Comparison of ENCODE assay signal across 9 mouse cellular contexts in genomic region chr1:55383114-55383773, GRCm38 (mm10). TPM values are rescaled to one million over a fixed set of nuclear protein-coding genes. Genes with fewer than 3 reads are reported as not detected.
DNase-seq lines count a peak whose midpoint lies in the region; ATAC-seq and TF ChIP-seq lines count a peak whose summit lies in the region.
"Had no signal": no experiment of that assay in that cellular context is flagged by ENCODE, and none has a peak within 500 bp of the region (broad histone marks: within the 10 kb centered on the region; RNA-seq: fewer than 3 reads in every experiment).

No protein-coding gene starts in this region.

- H3K9ac ChIP-seq in forebrain, embryonic 11.5 days (ENCODE audit: low read length), result no peak overlapping the region
- H3K9ac ChIP-seq: heart, embryonic 15.5 days had no signal

- DNase-seq in ES-CJ7 (ENCODE audit: low read depth, low spot score), result peak; percentile 94
- DNase-seq in brain, embryonic 14.5 days (ENCODE audit: low read depth), result peak; percentile 93
- peak; percentile 91 for DNase-seq in forebrain, embryonic 11.5 days (ENCODE audit: low spot score)
- peak; percentile 27 for DNase-seq in heart, postnatal 25 days (ENCODE audit: low spot score)
- peak; percentile 90 to 91 for DNase-seq in kidney, postnatal 4 days
- DNase-seq in lung, postnatal 10 days, result peak; percentile 89
- DNase-seq in ovary, postnatal 10 days (ENCODE audit: low spot score), result peak; percentile 54
- peak; percentile 79 to 82 for DNase-seq in thymus, postnatal 36 days

- H3K9me3 ChIP-seq in forebrain, embryonic 11.5 days (ENCODE audit: control insufficient read depth, low read length), result no peaks in the 10 kb centered on the region
- H3K9me3 ChIP-seq: heart, embryonic 15.5 days had no signal

- no peaks in the 10 kb centered on the region for H3K36me3 ChIP-seq in forebrain, embryonic 11.5 days (ENCODE audit: control insufficient read depth, insufficient read depth, low read length)
- H3K36me3 ChIP-seq: heart, embryonic 15.5 days had no signal

- no peaks in the 10 kb centered on the region for H3K27me3 ChIP-seq in forebrain, embryonic 11.5 days (ENCODE audit: control insufficient read depth, insufficient read depth, low read length)
- H3K27me3 ChIP-seq: heart, embryonic 15.5 days had no signal

- H3K4me3 ChIP-seq in forebrain, embryonic 11.5 days (ENCODE audit: low read depth, low read length), result no peak overlapping the region
- H3K4me3 ChIP-seq: heart, embryonic 15.5 days had no signal

- peak; percentile 97 for TF ChIP-seq CTCF in brain, embryonic 14.5 days (IDR thresholded peaks at IDR 0.05; ENCODE audit: borderline replicate concordance, extremely low read depth, insufficient read depth, insufficient read length)

- ATAC-seq in forebrain, embryonic 11.5 days (replicated peaks; ENCODE audit: low FRiP score), result peak; percentile 86

- no peaks in the 10 kb centered on the region for H3K4me1 ChIP-seq in forebrain, embryonic 11.5 days (replicated peaks; ENCODE audit: control insufficient read depth, insufficient read depth, low read length)
- H3K4me1 ChIP-seq: heart, embryonic 15.5 days had no signal

- no peak for TF ChIP-seq POLR2A in brain, embryonic 14.5 days (IDR thresholded peaks at IDR 0.05; ENCODE audit: borderline replicate concordance, extremely low read depth, insufficient read depth, insufficient read length, poor library complexity, severe bottlenecking)

- H3K4me2 ChIP-seq in forebrain, embryonic 11.5 days (ENCODE audit: low read depth, low read length, severe bottlenecking), result no peak overlapping the region
- H3K4me2 ChIP-seq: heart, embryonic 15.5 days had no signal

- H3K27ac ChIP-seq in forebrain, embryonic 11.5 days (ENCODE audit: low read depth, low read length), result no peak overlapping the region
- H3K27ac ChIP-seq: heart, embryonic 15.5 days had no signal

- 8% methylated on average over 9 of the region's 9 CpGs for WGBS in forebrain, embryonic 11.5 days

- intact Hi-C loops in heart, postnatal 25 days (cut with DNase I), result loop anchor here (1.0 to 5.0 kb wide), 3 partner anchors 81 to 190 kb away; no protein-coding TSS in a partner anchor

RNA-seq across cellular contexts. Expression of gene Boll, which starts 20.0 kb away (rescaled TPM):
- polyA plus RNA-seq in brain, embryonic 14.5 days (2012; rRNA removed), result not detected in 2 replicates
- 0.11 and 0.29 TPM in 2 replicates for polyA plus RNA-seq in forebrain, embryonic 11.5 days (2014; fragmentation: Nextera tagmentation; extraction: Ambion mirVana)
- total RNA-seq in heart, postnatal 25 days (2021), result not detected
- polyA plus RNA-seq: heart, embryonic 15.5 days had no signal

RNA-seq across cellular contexts. Expression of gene Plcl1, which starts 22.5 kb away (rescaled TPM):
- polyA plus RNA-seq in brain, embryonic 14.5 days (2012; rRNA removed), result 4.2 and 5.5 TPM in 2 replicates
- polyA plus RNA-seq in forebrain, embryonic 11.5 days (2014; fragmentation: Nextera tagmentation; extraction: Ambion mirVana), result 2.2 and 3.3 TPM in 2 replicates
- 1 to 10 TPM; 3.8 to 6.1 TPM for total RNA-seq in heart, postnatal 25 days (2021)

Comparison
In these comparisons a context has a peak if more than half of its experiments do, and no peak if none do; other contexts are left out.
1. DNase-seq: peak in every context shown above with its lines; median percentile 94 in ES-CJ7; 93 in brain, embryonic 14.5 days; 91 in forebrain, embryonic 11.5 days; 90 in kidney, postnatal 4 days; 89 in lung, postnatal 10 days; 80 in thymus, postnatal 36 days; 54 in ovary, postnatal 10 days; 27 in heart, postnatal 25 days.